Mouse (Mus musculus) C2C12 (cell line): Measurements from ENCODE around the gene Sept8. TPM values are rescaled to one million over a fixed set of nuclear protein-coding genes. Genes with fewer than 3 reads are reported as not detected.

Experiments used
- H3K27me3 ChIP-seq: one replicate; pipeline ENCODE4 v1.6.1; 2011; ENCODE audit not compliant: control insufficient read depth, insufficient read depth, insufficient read length
- H3K36me3 ChIP-seq: one replicate; pipeline ENCODE4 v1.6.1; 2011; ENCODE audit not compliant: control insufficient read depth, insufficient read depth
- H3K4me3 ChIP-seq: one replicate; pipeline ENCODE4 v1.5.1; 2011; ENCODE audit warnings: mild to moderate bottlenecking, control low read depth; ENCODE audit not compliant: poor library complexity, insufficient read depth, severe bottlenecking
- H3K79me2 ChIP-seq: one replicate; pipeline ENCODE4 v1.6.1; 2011; ENCODE audit not compliant: control insufficient read depth, insufficient read depth
- H3K79me3 ChIP-seq: one replicate; pipeline ENCODE4 v1.6.1; 2011; ENCODE audit warnings: low read depth, control low read depth
- H3ac ChIP-seq: one replicate; pipeline ENCODE3; 2011; ENCODE audit warnings: low read depth; ENCODE audit not compliant: control insufficient read depth, insufficient read length
- CEBPB ChIP-seq: IDR thresholded peaks from one replicate; pipeline ENCODE4 v1.6.1; 2011; ENCODE audit warnings: low read depth, mild to moderate bottlenecking, control low read depth, moderate library complexity
- CTCF ChIP-seq: IDR thresholded peaks from one replicate; pipeline ENCODE4 v1.5.1; 2011; ENCODE audit not compliant: control insufficient read depth, insufficient read depth, insufficient read length
- FOSL1 ChIP-seq: IDR thresholded peaks from one replicate; pipeline ENCODE4 v1.8.0; 2011; ENCODE audit warnings: mild to moderate bottlenecking, low read length; ENCODE audit not compliant: poor library complexity, insufficient read depth, severe bottlenecking
- MAX ChIP-seq: IDR thresholded peaks from one replicate; pipeline ENCODE4 v1.6.1; 2011; ENCODE audit warnings: mild to moderate bottlenecking, control low read depth
- MYOD1 ChIP-seq: IDR thresholded peaks from one replicate; pipeline ENCODE4 v1.6.1; 2011; ENCODE audit warnings: low read depth; ENCODE audit not compliant: control insufficient read depth, insufficient read length
- MYOG ChIP-seq: IDR thresholded peaks from one replicate; pipeline ENCODE4 v1.6.1; 2011; ENCODE audit not compliant: control insufficient read depth, insufficient read length; ENCODE audit errors: extremely low read depth
- USF1 ChIP-seq: IDR thresholded peaks from one replicate; pipeline ENCODE4 v1.6.1; 2011; ENCODE audit warnings: low read depth, mild to moderate bottlenecking, control low read depth, moderate library complexity
- polyA plus RNA-seq: library from polyadenylated mRNA; unstranded; fragments of >200 nt; fragmentation: generic; extraction: Trizol; gene quantifications from one replicate; pipeline ENCODE4 v1.2.1, GENCODE M21; 2012; ENCODE audit warnings: missing spikeins

Sept8 gene
- polyA plus RNA-seq, 1 experiment: 32.7 TPM

- TF ChIP-seq USF1 (no peak), CTCF (no peak), MYOG (no peak), MAX (no peak), FOSL1 (no peak), CEBPB (no peak), MYOD1 (no peak)
- Histone ChIP-seq H3K27me3 (no peaks in the 10 kb centered on the region), H3K36me3 (peaks cover 7% of the 10 kb centered on the region), H3ac (no peak overlapping the region), H3K4me3 (no peak overlapping the region), H3K79me2 (peaks cover 70% of the 10 kb centered on the region), H3K79me3 (peaks cover 57% of the 10 kb centered on the region)
Observed at GRCm38 (mm10) chr11:53521821-53522131, 2.7 kb downstream of the Sept8 start.

- no peak overlapping the region for H3ac ChIP-seq
- no peak for TF ChIP-seq FOSL1
- no peak for TF ChIP-seq CEBPB
- no peak for TF ChIP-seq USF1
- no peak for TF ChIP-seq MAX
- no peak for TF ChIP-seq MYOG
- TF ChIP-seq MYOD1: no peak
- TF ChIP-seq CTCF: no peak
- no peak overlapping the region for H3K4me3 ChIP-seq
- peaks cover 61% of the 10 kb centered on the region for H3K79me3 ChIP-seq
- peaks cover 76% of the 10 kb centered on the region for H3K79me2 ChIP-seq
- no peaks in the 10 kb centered on the region for H3K27me3 ChIP-seq
- H3K36me3 ChIP-seq: peaks cover 7% of the 10 kb centered on the region
Observed at GRCm38 (mm10) chr11:53522362-53522761, 3.3 kb downstream of the Sept8 start.

- TF ChIP-seq CTCF (no peak), MYOD1 (no peak)
- H3ac ChIP-seq: no peak overlapping the region
- H3K4me3 ChIP-seq: no peak overlapping the region
- peaks cover 66% of the 10 kb centered on the region for H3K79me3 ChIP-seq
- peaks cover 7% of the 10 kb centered on the region for H3K36me3 ChIP-seq
- H3K27me3 ChIP-seq: no peaks in the 10 kb centered on the region
- peaks cover 81% of the 10 kb centered on the region for H3K79me2 ChIP-seq
Observed at GRCm38 (mm10) chr11:53522930-53523329, 3.9 kb downstream of the Sept8 start.

GRCm38 (mm10) chr11:53523545-53524405 lies 4.7 kb downstream of the Sept8 start:
- Histone ChIP-seq H3K27me3 (no peaks in the 10 kb centered on the region), H3K79me2 (peaks cover 90% of the 10 kb centered on the region), H3K4me3 (no peak overlapping the region), H3ac (no peak overlapping the region), H3K79me3 (peaks cover 72% of the 10 kb centered on the region), H3K36me3 (peaks cover 7% of the 10 kb centered on the region)
- TF ChIP-seq MYOG (no peak), CEBPB (no peak), CTCF (no peak), MYOD1 (no peak)

GRCm38 (mm10) chr11:53524905-53525304 lies 5.8 kb downstream of the Sept8 start:
- no peaks in the 10 kb centered on the region for H3K27me3 ChIP-seq
- no peak overlapping the region for H3ac ChIP-seq
- H3K79me3 ChIP-seq: peaks cover 74% of the 10 kb centered on the region
- H3K4me3 ChIP-seq: no peak overlapping the region
- H3K36me3 ChIP-seq: peaks cover 7% of the 10 kb centered on the region
- no peak for TF ChIP-seq MAX
- TF ChIP-seq CTCF: peak; percentile 75
- H3K79me2 ChIP-seq: peaks cover 100% of the 10 kb centered on the region

- Histone ChIP-seq H3K79me2 (peaks cover 100% of the 10 kb centered on the region), H3K4me3 (no peak overlapping the region), H3K36me3 (peaks cover 7% of the 10 kb centered on the region), H3ac (no peak overlapping the region), H3K79me3 (peaks cover 76% of the 10 kb centered on the region), H3K27me3 (no peaks in the 10 kb centered on the region)
- TF ChIP-seq CEBPB (no peak), USF1 (no peak), MAX (no peak), CTCF (no peak), MYOG (no peak), MYOD1 (no peak), FOSL1 (no peak)
Observed at GRCm38 (mm10) chr11:53525461-53525860, 6.4 kb downstream of the Sept8 start.
